Mouse (Mus musculus) forebrain, postnatal 0 days (tissue): Measurements from ENCODE around the gene Amhr2. TPM values are rescaled to one million over a fixed set of nuclear protein-coding genes. Genes with fewer than 3 reads are reported as not detected.

Source experiments
- ATAC-seq: fragments of 200-750 bp; cut with Nextera tagmentation; 2 replicates; pipeline ENCODE4 v1.8.0; 2017; ENCODE audit warnings: mild to moderate bottlenecking, moderate library complexity
- DNase-seq: peaks from one replicate; pipeline ENCODE4 v3.0.0-alpha.2; 2015
- H3K27ac ChIP-seq: fragments of 300-500 bp; sonication (generic); 2 replicates; pipeline ENCODE4 v1.5.1; 2014; ENCODE audit warnings: low read depth, mild to moderate bottlenecking, antibody characterized with exemption, low read length, moderate library complexity, mixed read lengths
- H3K27me3 ChIP-seq: fragments of 300-500 bp; sonication (generic); 2 replicates; pipeline ENCODE4 v1.6.1; 2014; ENCODE audit warnings: mild to moderate bottlenecking, low read length, mixed read lengths; ENCODE audit not compliant: insufficient read depth
- H3K36me3 ChIP-seq: fragments of 300-500 bp; sonication (generic); 2 replicates; pipeline ENCODE4 v1.6.1; 2014; ENCODE audit warnings: mild to moderate bottlenecking, moderate library complexity; ENCODE audit not compliant: insufficient read depth
- H3K4me1 ChIP-seq: fragments of 300-500 bp; sonication (generic); 2 replicates; pipeline ENCODE4 v1.6.1; 2014; ENCODE audit warnings: antibody characterized with exemption; ENCODE audit not compliant: insufficient read depth
- H3K4me2 ChIP-seq: fragments of 300-500 bp; sonication (generic); 2 replicates; pipeline ENCODE4 v1.6.1; 2014; ENCODE audit warnings: low read depth, mild to moderate bottlenecking, moderate library complexity
- H3K4me3 ChIP-seq: fragments of 300-500 bp; sonication (generic); 2 replicates; pipeline ENCODE4 v1.5.1; 2014; ENCODE audit warnings: low read depth, low read length, mixed read lengths
- H3K9ac ChIP-seq: fragments of 300-500 bp; sonication (generic); 2 replicates; pipeline ENCODE4 v1.6.1; 2014; ENCODE audit warnings: mild to moderate bottlenecking
- H3K9me3 ChIP-seq: fragments of 300-500 bp; sonication (generic); 2 replicates; pipeline ENCODE4 v1.6.1; 2016; ENCODE audit warnings: low read length
- CTCF ChIP-seq: sonication (generic); IDR thresholded peaks from 2 replicates; pipeline ENCODE4 v1.5.1; 2016; ENCODE audit warnings: antibody characterized with exemption, control low read depth, low read depth
- WGBS: fragments of 180-500 bp; shearing (Covaris S2); extraction: QIAGEN DNeasy Blood & Tissue Kit; methylation state at CpG from one replicate; pipeline ENCODE4 v1.1.7; 2014; 5-methylcytosine and 5-hydroxymethylcytosine counted together
- polyA plus RNA-seq: library from polyadenylated mRNA; unstranded; fragments of >200 nt; fragmentation: Nextera tagmentation; extraction: Ambion mirVana; gene quantifications from 2 replicates; pipeline ENCODE4 v1.2.1, GENCODE M21; 2015
- total RNA-seq: library from RNA; depleted of rRNA; stranded (reverse); fragments of >200 nt; gene quantifications from 2 replicates; pipeline ENCODE4 v1.2.3, GENCODE M21; 2014

Amhr2 gene
- total and polyA plus RNA-seq, 2 experiments from 2014 or later, result 0.65 to 1.1 TPM

DNA sequence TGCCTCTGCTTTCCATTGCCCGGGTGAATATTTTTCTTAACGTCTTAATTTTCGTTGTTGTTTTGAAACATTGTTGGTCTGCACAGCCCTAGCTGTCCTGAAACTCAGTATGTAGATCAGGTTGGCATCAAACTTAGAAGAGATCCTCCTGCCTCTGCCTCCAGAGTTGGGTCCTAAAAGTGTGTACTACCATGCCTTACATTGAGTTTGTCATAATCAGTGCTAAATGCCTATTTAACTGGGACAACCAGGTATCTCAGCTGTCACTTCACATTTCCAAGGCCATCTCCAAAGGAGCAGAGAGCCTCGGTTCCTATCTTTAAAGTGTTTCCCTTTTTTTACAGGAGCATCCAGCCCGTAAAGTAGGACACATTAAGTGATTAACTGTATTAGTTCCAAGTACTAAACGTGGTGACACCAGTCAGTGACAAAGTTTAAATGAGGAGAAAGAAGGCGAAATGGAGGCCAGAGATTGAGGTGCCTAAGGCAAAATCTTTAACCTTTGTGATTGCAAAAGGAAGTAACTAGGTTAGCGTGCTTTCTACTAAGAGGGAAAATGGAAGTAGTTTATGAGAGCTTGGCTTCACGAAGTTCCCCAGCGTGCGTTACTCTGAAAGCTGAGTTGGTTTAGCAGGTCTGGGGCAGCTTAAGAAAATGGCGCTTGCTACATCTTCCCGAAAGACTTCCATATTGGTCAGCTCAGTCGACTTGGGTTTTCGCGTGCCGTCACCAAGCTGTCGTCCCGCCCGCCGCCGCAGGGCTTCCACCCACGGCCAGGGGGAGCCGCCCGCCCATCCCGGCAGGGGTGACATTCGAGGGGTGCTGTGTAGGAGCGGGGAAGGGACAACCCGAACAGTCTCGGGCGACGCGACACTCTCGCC lies 40.3 kb upstream of the Amhr2 start:
- ATAC-seq (no peak), DNase-seq (no peak)
- Histone ChIP-seq H3K4me3 (peak overlapping the region; percentile 46), H3K4me2 (peak overlapping the region; percentile 42), H3K27me3 (no peaks in the 10 kb centered on the region), H3K36me3 (peaks cover 18% of the 10 kb centered on the region), H3K4me1 (peaks cover 14% of the 10 kb centered on the region), H3K27ac (peak overlapping the region; percentile 99), H3K9me3 (no peaks in the 10 kb centered on the region), H3K9ac (peak overlapping the region; percentile 67)
- WGBS, result 16% methylated on average over 34 of the region's 34 CpGs
- TF ChIP-seq CTCF, result peak; percentile 79

DNA sequence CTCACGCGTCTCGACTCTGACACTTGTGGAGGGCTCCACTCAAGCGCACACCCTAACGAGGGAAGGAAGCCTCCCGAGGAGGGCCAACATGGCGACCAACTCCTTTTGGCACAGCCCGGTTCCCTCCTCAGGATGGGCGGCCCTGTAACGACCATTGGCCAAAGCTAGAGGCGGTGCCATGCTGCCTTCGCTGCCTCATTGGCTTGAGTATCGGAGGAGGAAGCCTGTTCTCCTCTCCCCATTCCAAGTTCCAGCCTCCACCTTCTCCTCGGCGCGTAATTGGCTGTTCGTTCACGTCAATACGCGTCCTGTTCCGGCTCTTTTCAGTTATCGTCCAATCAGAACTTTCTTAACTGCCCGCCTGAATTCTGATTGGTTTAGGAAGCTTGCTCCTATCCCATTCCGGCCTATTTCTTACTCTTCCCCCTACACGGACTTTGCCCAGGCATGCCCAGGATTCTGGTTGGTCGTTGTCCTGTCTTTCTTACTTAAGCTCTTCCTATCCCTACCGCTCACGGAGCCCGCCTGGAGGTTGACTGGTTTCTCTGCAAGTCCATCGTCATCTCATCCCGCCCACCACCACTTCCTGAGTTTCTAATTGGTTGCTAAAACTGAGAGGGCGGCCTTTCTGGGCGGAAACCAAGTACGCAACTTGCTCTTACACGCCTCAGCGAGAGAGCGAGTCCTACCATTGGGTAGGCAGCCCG lies 39.5 kb upstream of the Amhr2 start, which contains the start of gene Sp1:
Gene Sp1 (plus strand): TSS at position 655 of the 707 bp plus-strand sequence.
- Histone ChIP-seq H3K9ac (peak within 1 kb of the TSS; percentile 84), H3K27me3 (no peaks in the 10 kb centered on the region), H3K27ac (peak within 1 kb of the TSS; percentile 99), H3K9me3 (no peaks in the 10 kb centered on the region), H3K36me3 (peaks cover 23% of the 10 kb centered on the region), H3K4me1 (peaks cover 21% of the 10 kb centered on the region), H3K4me2 (peak within 1 kb of the TSS; percentile 59), H3K4me3 (peak within 1 kb of the TSS; percentile 93)
- no peak; the same call in 1 of the 2 replicates for TF ChIP-seq CTCF
- 0% methylated on average over 38 of the region's 38 CpGs for WGBS
- DNase-seq, result peak; percentile 99
- ATAC-seq, result peak; percentile 95

DNA sequence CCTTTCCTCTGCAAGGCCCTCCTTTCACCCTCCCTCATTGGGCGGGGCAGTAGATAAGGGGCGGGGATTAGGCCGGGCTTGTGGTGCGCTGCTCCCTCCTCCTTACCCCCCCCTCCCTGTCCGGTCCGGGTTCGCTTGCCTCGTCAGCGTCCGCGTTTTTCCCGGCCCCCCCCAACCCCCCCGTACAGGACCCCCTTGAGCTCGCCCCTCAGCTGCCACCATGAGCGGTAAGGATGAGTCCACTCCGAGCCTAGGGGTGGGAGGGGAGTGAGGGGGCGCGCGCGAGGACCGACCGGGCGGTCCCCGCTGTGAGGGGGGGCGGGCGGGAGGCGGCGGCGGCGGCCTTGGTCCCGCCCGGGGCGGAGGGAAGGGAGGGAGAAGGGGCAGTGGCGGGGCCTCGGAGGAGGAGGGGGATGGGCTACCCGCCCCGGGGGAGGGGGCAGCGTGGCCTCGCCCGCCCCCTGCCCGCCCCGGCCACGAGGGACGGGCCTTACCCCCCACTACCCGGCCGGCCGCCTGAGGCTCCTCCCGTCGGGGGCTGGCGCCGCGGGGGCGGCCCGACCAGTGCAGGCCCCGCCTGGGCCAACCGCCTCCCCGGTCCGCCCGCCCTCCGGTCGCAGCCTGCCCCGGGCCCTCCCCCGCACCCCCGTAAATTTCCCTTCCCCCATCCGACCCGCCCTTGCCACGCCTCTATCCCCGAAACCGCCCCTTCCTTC lies 38.8 kb upstream of the Amhr2 start:
- Histone ChIP-seq H3K9me3 (no peaks in the 10 kb centered on the region), H3K27me3 (no peaks in the 10 kb centered on the region), H3K27ac (peak overlapping the region; percentile 92), H3K4me1 (peaks cover 22% of the 10 kb centered on the region), H3K36me3 (peaks cover 23% of the 10 kb centered on the region), H3K4me3 (peak overlapping the region; percentile 93), H3K9ac (peak overlapping the region; percentile 84), H3K4me2 (peak overlapping the region; percentile 59)
- peak; percentile 51 for DNase-seq
- no peak for ATAC-seq
- TF ChIP-seq CTCF, result no peak
- under 1% methylated on average over 29 of the region's 69 CpGs for WGBS

GRCm38 (mm10) chr15:102406912-102407580 lies 38.1 kb upstream of the Amhr2 start:
- H3K4me3 ChIP-seq, result peak overlapping the region; percentile 93
- DNase-seq (no peak), ATAC-seq (no peak)
- WGBS, result 21% methylated on average over 3 of the region's 3 CpGs
- no peaks in the 10 kb centered on the region for H3K9me3 ChIP-seq
- H3K27me3 ChIP-seq, result no peaks in the 10 kb centered on the region
- no peak for TF ChIP-seq CTCF
- H3K4me1 ChIP-seq, result peaks cover 22% of the 10 kb centered on the region
- peak overlapping the region; percentile 92 for H3K27ac ChIP-seq
- H3K4me2 ChIP-seq, result peak overlapping the region; percentile 59
- peaks cover 26% of the 10 kb centered on the region for H3K36me3 ChIP-seq
- H3K9ac ChIP-seq, result peak overlapping the region; percentile 84

GRCm38 (mm10) chr15:102407681-102408557 lies 37.2 kb upstream of the Amhr2 start:
- no peak for ATAC-seq
- TF ChIP-seq CTCF, result no peak; the same call in 1 of the 2 replicates
- Histone ChIP-seq H3K4me2 (0 out of 2 replicates have a peak overlapping the region, but pooled peaks have one; percentile 59), H3K27me3 (no peaks in the 10 kb centered on the region), H3K4me1 (peaks cover 22% of the 10 kb centered on the region), H3K27ac (no peak overlapping the region), H3K36me3 (peaks cover 26% of the 10 kb centered on the region), H3K4me3 (no peak overlapping the region), H3K9me3 (no peaks in the 10 kb centered on the region), H3K9ac (no peak overlapping the region)
- DNase-seq, result no peak
- WGBS, result 88% methylated on average over 10 of the region's 10 CpGs
